Comparison of ENCODE assay signal across 8 mouse cellular contexts in genomic region chr9:72643651-72644417, GRCm38 (mm10). TPM values are rescaled to one million over a fixed set of nuclear protein-coding genes. Genes with fewer than 3 reads are reported as not detected.
DNase-seq lines count a peak whose midpoint lies in the region; ATAC-seq and TF ChIP-seq lines count a peak whose summit lies in the region.

No protein-coding gene starts in this region.

- H3K4me2 ChIP-seq in heart, embryonic 11.5 days = no peak overlapping the region
- H3K4me2 ChIP-seq in neural tube, embryonic 15.5 days = no peak overlapping the region
- no peak overlapping the region for H3K4me2 ChIP-seq in limb, embryonic 11.5 days (ENCODE audit: low read depth, severe bottlenecking)
- no peak overlapping the region for H3K4me2 ChIP-seq in stomach, postnatal 0 days (replicated peaks; ENCODE audit: low read depth)

- H3K9me3 ChIP-seq in heart, embryonic 11.5 days (replicated peaks; ENCODE audit: control insufficient read depth, low read length) = no peaks in the 10 kb centered on the region
- H3K9me3 ChIP-seq in neural tube, embryonic 15.5 days (replicated peaks) = no peaks in the 10 kb centered on the region
- H3K9me3 ChIP-seq in limb, embryonic 11.5 days (ENCODE audit: control insufficient read depth, low read length) = no peaks in the 10 kb centered on the region
- no peaks in the 10 kb centered on the region for H3K9me3 ChIP-seq in stomach, postnatal 0 days (ENCODE audit: control insufficient read depth, low read length)

- H3K4me1 ChIP-seq in heart, embryonic 11.5 days (ENCODE audit: control insufficient read depth, insufficient read depth, low read length) = peaks cover 19% of the 10 kb centered on the region
- peaks cover 29% of the 10 kb centered on the region for H3K4me1 ChIP-seq in neural tube, embryonic 15.5 days
- peaks cover 17% of the 10 kb centered on the region for H3K4me1 ChIP-seq in limb, embryonic 11.5 days (ENCODE audit: control insufficient read depth, insufficient read depth, low read length)
- peaks cover 11% of the 10 kb centered on the region; the same call in 1 of the 2 replicates for H3K4me1 ChIP-seq in stomach, postnatal 0 days (replicated peaks; ENCODE audit: control insufficient read depth, insufficient read depth)

- TF ChIP-seq CTCF in stomach, postnatal 0 days (IDR thresholded peaks at IDR 0.05; ENCODE audit: low read depth) = no peak

- WGBS in heart, embryonic 11.5 days (ENCODE audit: insufficient replicate concordance) = 78% methylated on average over 6 of the region's 6 CpGs
- WGBS in neural tube, embryonic 15.5 days = 85% methylated on average over 6 of the region's 6 CpGs
- 80% methylated on average over 6 of the region's 6 CpGs for WGBS in limb, embryonic 11.5 days
- 57% methylated on average over 6 of the region's 6 CpGs for WGBS in stomach, postnatal 0 days

- no peak overlapping the region for H3K9ac ChIP-seq in heart, embryonic 11.5 days (ENCODE audit: low read depth, low read length)
- no peak overlapping the region for H3K9ac ChIP-seq in neural tube, embryonic 15.5 days (replicated peaks)
- H3K9ac ChIP-seq in limb, embryonic 11.5 days (ENCODE audit: low read length) = no peak overlapping the region
- no peak overlapping the region for H3K9ac ChIP-seq in stomach, postnatal 0 days (ENCODE audit: low read length)

- H3K36me3 ChIP-seq in heart, embryonic 11.5 days (ENCODE audit: control insufficient read depth, insufficient read depth, low read length) = no peaks in the 10 kb centered on the region
- H3K36me3 ChIP-seq in neural tube, embryonic 15.5 days = no peaks in the 10 kb centered on the region
- H3K36me3 ChIP-seq in limb, embryonic 11.5 days (ENCODE audit: control insufficient read depth, insufficient read depth, low read length) = no peaks in the 10 kb centered on the region
- H3K36me3 ChIP-seq in stomach, postnatal 0 days (ENCODE audit: control insufficient read depth, insufficient read depth, low read length) = no peaks in the 10 kb centered on the region

- DNase-seq in heart, postnatal 4 days = no peak
- peak; percentile 37 for DNase-seq in neural tube, embryonic 10.5 days (ENCODE audit: extremely low spot score, low spot score)
- no peak for DNase-seq in limb, embryonic 11.5 days (ENCODE audit: low spot score)
- no peak for DNase-seq in stomach, postnatal 0 days (ENCODE audit: low spot score)
- no peak for DNase-seq in kidney, postnatal 36 days

- H3K4me3 ChIP-seq in heart, embryonic 11.5 days (ENCODE audit: low read depth, low read length) = no peak overlapping the region
- no peak overlapping the region for H3K4me3 ChIP-seq in neural tube, embryonic 15.5 days (replicated peaks)
- H3K4me3 ChIP-seq in limb, embryonic 11.5 days (ENCODE audit: low read depth, low read length) = no peak overlapping the region
- H3K4me3 ChIP-seq in stomach, postnatal 0 days (ENCODE audit: low read depth, low read length) = no peak overlapping the region

- TF ChIP-seq EP300 in stomach, postnatal 0 days (optimal IDR thresholded peaks at IDR 0.05) = no peak

- no peak for ATAC-seq in heart, embryonic 11.5 days (replicated peaks; ENCODE audit: insufficient number of reproducible peaks, low FRiP score, low TSS enrichment)
- ATAC-seq in neural tube, embryonic 15.5 days (ENCODE audit: low FRiP score) = no peak
- no peak for ATAC-seq in limb, embryonic 11.5 days (ENCODE audit: insufficient number of reproducible peaks, low FRiP score, low TSS enrichment, low read depth)
- ATAC-seq in stomach, postnatal 0 days (ENCODE audit: low FRiP score, low TSS enrichment) = no peak
- no peak for ATAC-seq in inflammation-experienced regulatory T-cells, adult 6 months

- H3K27ac ChIP-seq in heart, embryonic 11.5 days (ENCODE audit: low read depth, low read length) = peak overlapping the region; percentile 22; the same call in 1 of the 2 replicates
- no peak overlapping the region; the same call in 1 of the 2 replicates for H3K27ac ChIP-seq in neural tube, embryonic 15.5 days (replicated peaks)
- H3K27ac ChIP-seq in limb, embryonic 11.5 days (replicated peaks; ENCODE audit: low read depth, low read length) = peak overlapping the region; percentile 45; the same call in 1 of the 2 replicates
- H3K27ac ChIP-seq in stomach, postnatal 0 days (replicated peaks) = peak overlapping the region; percentile 82

- no peaks in the 10 kb centered on the region for H3K27me3 ChIP-seq in heart, embryonic 11.5 days (ENCODE audit: control insufficient read depth, insufficient read depth, low read length)
- H3K27me3 ChIP-seq in neural tube, embryonic 15.5 days (replicated peaks) = no peaks in the 10 kb centered on the region
- H3K27me3 ChIP-seq in limb, embryonic 11.5 days (ENCODE audit: control insufficient read depth, insufficient read depth, low read length) = no peaks in the 10 kb centered on the region
- no peaks in the 10 kb centered on the region for H3K27me3 ChIP-seq in stomach, postnatal 0 days (ENCODE audit: control insufficient read depth, insufficient read depth, low read length)

RNA-seq across cellular contexts. Expression of gene Nedd4, which starts 18.3 kb away (rescaled TPM):
- polyA plus RNA-seq in heart, embryonic 11.5 days (2014; fragmentation: Nextera tagmentation; extraction: Ambion mirVana) = 555 and 667 TPM in 2 replicates
- total RNA-seq in heart, postnatal 4 days (2021) = 100 to 1,000 TPM; 610 to 637 TPM
- polyA plus RNA-seq in neural tube, embryonic 15.5 days (2015; fragmentation: Nextera tagmentation; extraction: Ambion mirVana) = 375 and 397 TPM in 2 replicates
- 815 and 849 TPM in 2 replicates for polyA plus RNA-seq in limb, embryonic 11.5 days (2014; fragmentation: Nextera tagmentation; extraction: Ambion mirVana)
- 175 and 195 TPM in 2 replicates for polyA plus RNA-seq in stomach, postnatal 0 days (2015; fragmentation: Nextera tagmentation; extraction: Ambion mirVana)
- polyA plus RNA-seq in inflammation-experienced regulatory T-cells, adult 6 months (2017; shearing (Covaris generic)) = 1 to 10 TPM; 2.2 to 8.3 (median 2.5) TPM

Comparison
In these comparisons a context has a peak if more than half of its experiments do, and no peak if none do; other contexts are left out.
1. RNA of gene Nedd4, which starts 18.3 kb away (polyA plus RNA-seq): 815 to 849 TPM in limb, embryonic 11.5 days, 555 to 667 TPM in heart, embryonic 11.5 days, 375 to 397 TPM in neural tube, embryonic 15.5 days and 175 to 195 TPM in stomach, postnatal 0 days; 2.2 to 8.3 TPM in inflammation-experienced regulatory T-cells, adult 6 months; every median in the first group is over 10 times any median in the second.